Mouse (Mus musculus) regulatory T cell (primary cell): Measurements from ENCODE around the gene Fgfr2.
"Not testable (repeated sequence)": the region's sequence is repeated elsewhere in the genome, so short reads cannot be mapped to it uniquely, and the experiment has no call there.

Experiments used
- in situ Hi-C: fragments of 300-600 bp; cut with MboI, MseI; formaldehyde crosslinking; loops from one replicate; pipeline ENCODE4 v1.15.1; 2025; ENCODE audit warnings: high pct_unique_total_duplicates

Gene Fgfr2

DNA sequence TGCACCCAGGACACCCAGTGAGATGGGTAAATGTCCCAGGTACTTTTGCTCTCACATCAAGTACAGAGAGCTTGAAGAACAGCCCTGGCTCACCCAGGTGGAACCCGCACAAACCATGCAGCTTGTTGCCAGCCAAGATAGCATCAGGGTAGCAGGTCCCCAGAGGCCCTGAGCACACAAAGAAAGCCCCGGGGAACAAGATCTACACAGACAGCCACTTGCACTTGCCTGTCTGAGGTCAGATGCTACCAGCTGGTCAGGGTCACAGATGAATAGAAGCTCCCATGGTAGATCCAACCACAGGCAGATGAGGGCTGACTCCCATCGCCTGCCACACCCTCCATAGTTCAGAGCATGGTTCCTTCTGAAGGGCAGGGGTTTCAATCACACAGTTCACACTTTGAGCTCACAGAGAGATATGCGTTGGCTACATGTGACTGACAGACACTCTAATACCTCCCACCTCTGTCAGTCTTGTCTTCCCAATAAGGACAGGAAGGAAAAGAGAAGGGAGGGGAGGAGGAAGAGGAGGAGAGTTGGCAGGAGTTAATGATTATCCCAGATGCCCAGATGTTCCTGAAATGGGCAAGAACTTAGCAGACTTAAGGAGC is 642.3 kb downstream of the Fgfr2 start:
- in situ Hi-C loops = no loop called here

DNA sequence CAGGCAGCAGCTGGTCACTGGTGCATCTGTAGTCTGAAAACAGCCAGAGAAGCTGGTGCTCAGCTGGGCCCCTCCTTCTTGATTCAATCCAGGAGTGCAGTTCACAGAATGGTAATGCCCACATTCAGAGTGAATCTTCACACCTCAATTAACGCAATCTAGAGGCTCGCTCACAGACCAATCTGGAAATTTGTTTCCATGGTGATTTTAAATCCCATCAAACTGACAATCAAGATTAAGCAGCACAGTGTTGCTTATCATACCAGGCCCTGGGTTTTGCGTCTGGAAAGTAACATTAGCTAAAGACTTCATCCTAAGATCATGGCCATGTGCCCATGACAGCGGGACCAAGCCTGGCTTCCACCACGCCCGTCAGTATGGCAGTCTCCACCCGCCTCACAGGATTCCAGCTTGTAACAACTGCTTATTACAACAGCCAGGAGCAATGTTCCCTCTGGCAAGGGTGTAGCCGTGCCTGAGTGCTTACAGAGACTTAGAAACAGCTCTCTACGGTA is 644.8 kb downstream of the Fgfr2 start:
- in situ Hi-C loops = no loop called here

DNA sequence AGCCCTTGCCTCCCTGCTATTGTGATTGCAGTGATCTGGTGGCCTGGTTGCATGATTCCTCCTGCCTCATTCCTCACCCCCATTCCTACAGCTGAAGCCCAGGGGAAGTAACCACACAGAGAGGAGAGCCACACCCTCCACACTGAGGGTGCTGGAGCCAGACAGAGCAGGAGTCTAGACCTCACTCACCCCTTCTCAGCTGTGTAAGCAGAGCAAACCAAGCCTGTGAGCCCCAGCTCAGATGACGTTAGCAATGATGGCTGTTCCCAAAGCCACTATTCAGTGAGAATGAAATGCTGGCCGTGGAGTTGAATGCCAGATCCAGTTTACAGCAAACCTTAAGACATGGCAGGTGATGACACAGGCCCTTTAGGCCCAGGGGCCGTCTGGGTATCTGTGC is 645.4 kb downstream of the Fgfr2 start:
- in situ Hi-C loops = no loop called here

DNA sequence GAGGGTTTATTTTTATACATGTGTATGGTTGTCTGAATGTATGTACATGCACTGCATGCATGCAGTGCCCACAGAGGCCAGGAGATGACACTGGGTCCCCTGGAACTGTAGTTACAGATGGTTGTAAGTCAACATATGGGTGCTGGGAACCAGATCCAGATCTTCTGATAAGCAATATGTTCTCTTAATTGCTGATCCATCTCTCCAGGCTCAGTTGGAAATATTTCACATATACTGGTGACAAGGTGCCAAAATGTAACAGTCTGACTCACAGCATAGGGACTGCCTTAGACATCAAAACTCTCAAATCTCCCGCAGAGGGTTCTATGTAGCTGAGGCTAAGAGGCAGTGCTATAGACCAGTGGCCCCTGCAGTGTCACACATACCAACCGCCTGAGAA is 646.7 kb downstream of the Fgfr2 start:
- in situ Hi-C loops = no loop called here

DNA sequence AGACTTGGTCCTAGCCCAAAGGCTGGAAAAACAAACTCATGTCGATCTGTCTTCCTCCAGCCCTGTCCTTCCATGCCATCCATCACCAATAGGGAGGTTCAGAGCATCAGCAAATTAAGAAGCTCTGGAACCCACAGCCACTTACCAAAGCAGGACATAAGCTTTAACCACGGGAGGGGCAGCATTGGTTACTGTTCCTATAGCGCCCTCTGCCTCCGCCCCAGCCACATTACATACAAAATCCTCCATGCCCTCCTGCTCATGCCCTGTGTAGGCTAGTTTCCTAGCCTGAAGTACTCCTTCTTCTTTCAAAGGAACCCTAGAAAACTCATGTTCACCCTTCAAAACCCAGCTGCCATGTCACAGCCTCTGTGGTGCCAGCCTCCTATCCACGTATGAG is 648.1 kb downstream of the Fgfr2 start:
- in situ Hi-C loops = no loop called here

DNA sequence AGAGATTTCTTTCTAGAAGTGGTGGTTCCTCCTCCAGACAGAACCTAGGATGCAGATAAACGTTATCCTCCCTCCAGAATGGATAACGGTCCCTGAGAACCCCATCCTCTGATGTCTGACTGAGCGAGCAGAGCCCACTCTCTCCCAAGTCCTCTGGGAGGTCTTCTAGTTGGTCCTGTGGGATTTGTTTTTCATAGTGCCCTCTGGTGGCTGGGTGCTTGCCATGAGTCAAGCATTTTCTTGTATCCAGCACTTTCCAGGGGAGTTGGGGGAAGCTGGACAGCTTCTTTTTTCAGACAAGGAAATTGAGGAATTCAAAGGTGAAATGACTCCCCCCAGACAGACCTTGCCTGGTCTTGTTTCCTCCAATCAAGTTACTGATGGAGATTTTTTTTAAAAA is 651.8 kb downstream of the Fgfr2 start:
- in situ Hi-C loops = loop anchor here (5.0 kb wide), 1 partner anchor 244 kb away; no protein-coding TSS in a partner anchor

DNA sequence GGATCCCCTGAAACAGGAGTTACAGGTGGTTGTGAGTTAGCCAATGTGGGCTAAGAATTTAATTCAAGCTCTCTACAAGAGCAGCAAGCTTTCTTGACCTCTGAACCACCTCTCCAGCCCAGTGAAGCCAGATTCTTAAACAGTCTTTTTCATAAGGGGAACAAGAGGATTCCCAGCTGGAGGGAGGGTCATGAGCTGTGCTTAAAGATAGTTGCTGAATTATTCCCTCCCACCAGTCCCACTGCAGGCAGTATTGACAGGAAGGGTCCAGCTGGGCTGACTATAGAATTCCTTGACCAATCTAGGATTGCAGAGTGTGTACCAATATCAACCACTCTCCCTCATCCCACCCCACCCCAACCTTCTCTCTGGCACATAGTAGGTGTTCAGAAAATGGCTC is 654.8 kb downstream of the Fgfr2 start:
- in situ Hi-C loops = no loop called here

DNA sequence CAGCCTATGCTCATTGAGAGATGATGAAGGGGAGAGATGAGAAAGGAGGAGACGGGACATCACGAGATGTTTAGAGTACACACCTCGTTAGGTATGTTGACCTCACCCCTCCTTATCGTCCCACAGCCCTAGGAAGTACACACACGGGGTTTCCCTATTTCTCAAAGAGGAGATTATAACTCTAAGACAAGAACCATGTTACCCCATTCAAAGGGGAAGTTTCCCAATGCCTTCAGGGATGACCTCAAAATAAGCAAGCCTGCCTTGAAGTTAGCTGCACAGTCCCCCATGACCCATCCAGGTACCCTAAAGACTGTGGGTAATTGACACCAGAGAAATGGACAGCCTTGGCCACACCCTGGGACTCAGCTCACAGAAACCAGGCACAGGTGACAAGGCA is 657.3 kb downstream of the Fgfr2 start:
- in situ Hi-C loops = no loop called here

DNA sequence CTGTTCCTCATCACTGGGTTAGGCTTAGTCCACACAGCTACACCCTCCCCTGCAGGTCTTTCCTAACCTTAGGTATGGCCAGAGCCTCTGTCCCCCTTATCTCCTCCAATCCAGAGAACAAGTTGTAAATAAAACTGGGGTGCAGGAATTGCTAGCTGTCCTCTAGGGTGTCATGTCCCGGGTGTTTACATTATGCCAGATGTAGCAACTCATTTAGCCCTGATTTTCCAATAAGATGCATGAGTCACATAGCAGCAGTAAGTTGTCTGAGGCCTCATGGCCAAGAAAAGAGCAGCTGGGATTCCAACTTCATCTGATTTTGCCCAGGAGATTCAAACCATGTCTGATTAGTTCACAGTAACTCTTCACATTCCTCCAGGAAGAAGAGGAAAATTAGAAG is 658.3 kb downstream of the Fgfr2 start:
- in situ Hi-C loops = no loop called here

DNA sequence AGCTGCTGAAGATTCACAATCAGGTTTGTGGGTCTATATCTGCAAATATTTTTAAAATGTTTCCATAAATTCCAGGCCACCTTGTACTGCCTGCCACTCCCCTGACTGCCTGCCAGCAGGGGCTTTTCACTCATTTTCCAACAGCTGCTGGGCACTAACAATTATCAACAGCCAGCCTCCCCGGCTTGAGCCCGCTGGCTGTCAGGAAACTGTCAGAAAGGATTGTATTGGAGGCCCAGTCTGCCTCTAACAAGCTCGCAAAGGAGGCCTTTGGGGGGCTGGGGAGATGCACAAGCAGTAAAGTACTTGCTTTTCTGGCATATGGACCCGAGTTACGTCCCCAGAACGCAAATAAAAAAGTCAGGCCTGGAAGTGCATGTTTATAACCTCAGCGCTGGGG is 664.7 kb downstream of the Fgfr2 start:
- in situ Hi-C loops = no loop called here

DNA sequence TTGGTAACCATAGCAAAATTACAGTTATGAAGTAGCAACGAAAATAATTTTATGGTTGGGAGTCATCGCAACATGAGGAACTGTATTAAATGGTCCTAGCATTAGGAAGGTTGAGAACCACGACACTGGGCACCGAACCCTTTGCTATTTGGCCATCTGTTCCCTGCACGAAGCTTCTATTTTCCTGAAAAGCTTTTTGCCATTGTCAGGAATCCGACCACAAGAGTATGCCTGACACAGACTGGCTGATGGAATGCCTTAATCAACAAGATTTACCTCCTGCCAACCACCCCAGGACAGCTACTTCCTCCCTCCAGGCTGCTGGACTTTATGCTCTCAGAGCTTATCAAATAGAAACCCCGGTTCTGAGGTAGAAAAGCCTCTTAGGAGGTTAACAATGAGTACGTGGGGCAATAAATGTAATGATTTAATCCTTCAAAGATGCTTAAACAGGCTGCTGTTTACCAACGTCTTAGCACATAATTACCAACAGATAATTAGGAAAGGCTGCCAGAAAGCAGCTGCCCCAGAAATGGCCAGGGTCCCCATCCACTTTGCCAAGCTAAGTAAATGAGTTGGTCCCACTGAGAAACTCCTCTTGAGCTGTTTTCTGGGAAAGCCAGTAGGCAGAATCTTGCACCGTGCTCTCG is 668.0 kb downstream of the Fgfr2 start:
- in situ Hi-C loops = no loop called here

DNA sequence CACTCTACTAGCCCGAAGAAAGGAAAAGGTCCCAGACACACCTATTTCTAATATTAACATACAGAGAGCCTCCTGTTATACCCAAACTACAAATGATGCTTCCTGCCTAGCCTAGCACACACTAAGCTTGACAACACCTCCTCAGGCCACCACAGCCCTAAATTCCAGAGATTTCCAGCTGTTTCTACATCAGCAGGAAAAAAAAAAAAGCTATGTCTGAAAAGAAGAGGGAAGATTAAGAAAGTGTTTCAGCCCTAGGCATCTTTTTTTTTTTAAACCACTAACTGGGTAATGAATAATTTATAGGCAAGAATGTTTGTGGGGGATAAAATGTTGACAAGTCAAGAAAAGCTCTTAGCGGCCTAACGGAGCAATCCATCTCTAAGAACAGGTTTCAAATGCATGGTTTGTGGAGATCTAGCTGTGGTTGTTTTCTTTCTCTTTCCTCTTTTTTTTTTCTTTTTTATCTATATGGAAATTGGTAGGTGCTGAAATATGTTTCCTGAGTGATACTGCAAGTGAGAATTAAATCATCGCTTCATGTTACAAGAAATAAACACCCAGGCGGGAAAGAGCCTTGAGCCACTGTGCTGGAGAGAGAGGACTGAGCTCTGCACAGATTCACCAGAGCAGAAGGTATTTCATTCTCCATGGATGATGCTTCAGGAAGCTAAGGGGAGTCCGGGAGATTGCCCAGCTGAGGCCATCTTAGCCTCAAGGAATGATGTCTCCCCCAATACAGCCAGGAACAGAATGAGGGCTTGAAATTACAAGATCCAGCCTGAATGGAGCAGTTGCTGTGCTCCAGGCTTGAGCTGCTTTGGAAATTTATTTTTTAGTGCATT is 673.0 kb downstream of the Fgfr2 start:
- in situ Hi-C loops = no loop called here

DNA sequence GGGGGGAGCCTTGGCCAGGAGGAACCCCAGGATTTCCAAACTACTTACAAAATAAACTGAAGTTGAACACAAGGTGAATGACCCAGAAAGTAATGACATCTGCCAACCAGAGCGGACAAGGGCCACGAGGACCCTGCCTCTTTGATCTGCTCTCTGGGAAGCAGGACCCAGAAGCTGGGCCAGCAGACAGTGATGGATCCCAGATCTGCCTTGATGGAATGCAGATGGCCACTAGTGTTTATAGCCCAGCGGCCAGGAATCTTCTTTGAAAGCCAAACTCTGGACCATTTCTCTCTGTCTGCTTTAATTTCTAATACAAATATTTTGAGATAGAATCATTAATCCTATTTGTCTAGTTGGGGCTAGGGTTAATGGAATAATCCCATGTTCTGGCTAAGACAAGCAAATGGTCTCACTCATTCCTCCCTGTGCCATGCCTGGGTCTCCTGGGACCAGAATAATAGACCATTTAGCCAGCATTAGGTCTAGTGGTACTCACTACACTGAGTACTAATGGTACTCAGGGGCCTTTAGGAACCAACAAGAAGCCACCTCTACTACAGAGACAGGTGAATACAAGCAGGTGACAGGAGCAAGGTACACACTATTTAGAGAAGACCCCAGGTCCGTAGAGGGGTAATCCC is 674.5 kb downstream of the Fgfr2 start:
- in situ Hi-C loops = no loop called here

DNA sequence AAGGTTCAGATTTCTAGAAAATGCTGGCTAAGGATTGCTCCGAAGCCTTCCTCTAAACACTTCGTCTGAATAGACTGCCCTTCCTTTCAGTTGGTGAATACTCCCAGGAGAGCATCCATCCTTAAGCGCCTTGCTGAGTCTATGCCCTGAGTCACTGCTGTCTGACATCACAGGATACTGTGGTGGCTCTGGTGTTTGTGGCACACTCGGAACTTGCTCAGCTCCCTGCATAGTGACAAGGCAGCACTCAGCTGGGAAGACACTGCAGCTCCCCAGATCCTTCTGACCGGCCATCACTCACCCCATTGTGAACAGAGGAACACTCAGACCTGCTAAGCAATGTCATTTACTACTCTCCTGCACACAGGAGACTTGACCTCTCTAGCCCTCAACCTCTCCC is 675.6 kb downstream of the Fgfr2 start:
- in situ Hi-C loops = no loop called here

DNA sequence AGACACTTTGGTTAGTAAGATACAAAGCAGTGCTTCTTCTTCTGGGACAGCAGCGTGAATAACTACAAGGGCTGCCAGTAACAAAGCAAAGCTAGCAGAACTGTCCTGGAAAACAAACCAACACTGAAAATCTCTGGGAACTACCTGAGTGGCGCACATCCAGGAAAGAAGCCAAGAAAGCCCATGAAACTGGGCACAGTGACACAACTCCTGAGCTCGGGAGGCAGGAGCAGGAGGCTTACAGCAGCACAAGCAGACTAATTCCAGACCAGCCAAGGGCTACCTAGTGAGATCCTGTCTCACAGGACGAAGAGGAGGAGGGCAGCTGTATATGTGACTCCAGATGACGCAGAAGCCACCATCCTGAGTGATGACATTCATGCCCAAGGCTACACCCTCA is 676.3 kb downstream of the Fgfr2 start:
- in situ Hi-C loops = no loop called here

DNA sequence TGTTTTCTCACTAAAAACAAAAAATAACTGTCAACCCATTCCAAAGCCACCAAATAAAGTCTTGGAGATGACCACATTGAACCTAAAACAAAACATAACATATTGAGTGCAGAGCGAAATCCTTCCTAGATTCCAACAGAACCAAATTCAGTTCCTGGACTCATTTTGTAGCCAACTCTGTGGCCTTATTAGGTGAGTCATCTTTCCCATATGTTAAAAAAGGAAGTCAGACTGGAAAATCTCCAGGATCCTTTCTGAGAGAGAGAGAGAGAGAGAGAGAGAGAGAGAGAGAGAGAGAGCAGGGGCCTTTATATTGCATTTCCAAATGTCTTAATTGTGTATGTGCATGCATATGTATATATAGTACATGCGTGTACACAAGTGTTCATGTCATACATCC is 678.9 kb downstream of the Fgfr2 start:
- in situ Hi-C loops = no loop called here

DNA sequence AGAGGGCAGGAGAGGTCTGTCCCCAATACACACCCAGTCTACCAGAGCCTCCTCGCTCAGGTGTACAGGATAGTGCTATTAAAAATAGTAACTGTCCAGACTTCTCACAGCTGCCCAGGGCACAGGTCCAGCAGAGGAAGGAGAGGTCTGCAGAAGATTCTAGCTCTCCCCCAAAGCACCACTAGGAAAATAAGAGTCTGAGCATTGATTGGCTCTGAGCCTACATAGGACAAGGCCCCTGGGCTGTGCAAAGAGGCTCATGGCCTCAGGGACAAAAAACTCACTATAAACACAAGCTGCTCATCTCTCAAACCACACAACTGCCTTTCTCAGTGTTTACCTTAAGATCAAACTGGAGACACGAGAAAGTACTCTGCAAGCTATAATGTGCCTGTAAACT is 679.4 kb downstream of the Fgfr2 start:
- in situ Hi-C loops = no loop called here

DNA sequence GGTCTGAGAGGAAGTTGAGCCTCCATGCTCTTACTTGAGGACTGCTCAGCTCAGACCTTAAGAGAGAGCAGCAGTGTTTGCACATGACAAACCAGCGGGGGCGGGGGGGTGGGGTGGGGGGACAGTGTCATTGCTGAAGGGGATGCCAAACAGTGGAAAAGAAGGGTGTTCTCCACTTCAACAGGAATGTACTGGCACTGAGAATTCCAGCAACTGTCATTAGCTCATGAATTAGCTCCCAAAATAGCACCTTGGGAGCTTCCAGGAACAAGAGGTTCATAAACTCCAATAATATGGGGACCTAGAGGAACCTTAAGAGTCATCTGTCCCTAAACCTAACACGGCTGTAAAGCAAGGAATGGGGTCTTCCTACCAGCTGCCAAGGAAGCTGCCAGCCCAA is 680.0 kb downstream of the Fgfr2 start:
- in situ Hi-C loops = no loop called here

DNA sequence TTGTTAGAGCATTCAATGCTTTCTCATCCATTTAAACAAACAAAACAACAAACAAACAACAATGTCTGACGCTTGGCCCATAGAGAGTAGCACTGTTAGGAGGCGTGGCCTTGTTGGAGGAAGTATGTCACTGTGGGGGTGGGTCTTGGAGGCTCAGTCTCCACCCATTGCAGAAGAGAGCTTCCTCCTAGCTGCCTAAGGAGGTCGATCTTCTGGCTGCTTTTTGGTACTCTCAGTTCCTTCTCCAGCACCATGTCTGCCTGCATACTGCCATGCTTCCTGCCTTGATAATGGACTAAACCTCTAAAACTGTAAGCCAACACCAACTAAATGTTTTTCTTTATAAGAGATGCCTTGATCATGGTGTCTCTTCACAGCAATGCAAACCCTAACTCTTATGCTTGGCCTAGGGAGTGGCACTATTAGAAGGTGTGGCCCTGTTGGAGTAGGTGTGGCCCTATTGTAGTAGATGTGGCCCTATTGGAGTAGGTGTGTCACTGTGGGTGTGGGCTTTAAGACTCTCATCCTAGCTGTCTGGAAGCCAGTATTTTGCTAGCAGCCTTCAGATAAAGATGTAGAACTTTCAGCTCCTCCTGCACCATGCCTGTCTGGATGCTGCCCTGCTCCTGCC is 680.9 kb downstream of the Fgfr2 start:
- in situ Hi-C loops = not testable (repeated sequence)

DNA sequence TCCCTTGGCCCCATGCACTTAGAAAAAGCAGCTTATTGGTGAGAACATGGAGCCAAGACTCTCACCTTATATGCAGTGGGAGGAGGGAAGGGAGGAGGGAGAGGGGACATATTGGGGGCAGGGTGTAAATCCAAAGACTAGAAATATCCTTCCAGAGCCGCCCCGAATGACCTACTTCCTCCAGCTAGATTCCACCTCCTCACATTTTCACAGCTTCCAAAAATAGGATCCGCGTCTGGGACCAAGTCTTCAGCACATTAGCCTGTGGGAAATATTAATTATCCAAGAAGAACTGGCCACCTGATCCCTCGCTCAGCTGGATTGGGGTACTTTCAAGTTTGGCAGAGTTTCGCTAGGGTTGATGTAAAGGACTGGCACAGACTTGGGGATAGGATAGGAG is 683.2 kb downstream of the Fgfr2 start:
- in situ Hi-C loops = no loop called here

DNA sequence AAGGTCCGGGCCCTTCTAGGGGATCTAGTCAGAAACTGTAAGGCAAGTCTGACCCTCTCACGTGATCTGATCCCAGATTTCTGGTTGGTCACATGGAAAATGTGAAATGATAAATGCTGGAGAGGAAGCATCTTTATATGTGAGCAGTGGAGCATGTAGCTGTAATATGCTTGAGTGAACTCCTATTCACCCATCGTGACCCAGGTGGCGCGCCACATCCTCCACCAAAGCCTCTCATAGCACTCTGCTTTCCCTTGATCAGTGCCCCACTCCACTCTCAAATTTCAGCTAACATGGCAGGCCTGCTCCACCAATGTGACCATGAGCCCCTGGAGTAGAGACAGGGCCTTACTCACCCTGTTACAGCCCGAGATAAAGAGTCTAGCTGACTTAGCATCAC is 685.1 kb downstream of the Fgfr2 start:
- in situ Hi-C loops = no loop called here

DNA sequence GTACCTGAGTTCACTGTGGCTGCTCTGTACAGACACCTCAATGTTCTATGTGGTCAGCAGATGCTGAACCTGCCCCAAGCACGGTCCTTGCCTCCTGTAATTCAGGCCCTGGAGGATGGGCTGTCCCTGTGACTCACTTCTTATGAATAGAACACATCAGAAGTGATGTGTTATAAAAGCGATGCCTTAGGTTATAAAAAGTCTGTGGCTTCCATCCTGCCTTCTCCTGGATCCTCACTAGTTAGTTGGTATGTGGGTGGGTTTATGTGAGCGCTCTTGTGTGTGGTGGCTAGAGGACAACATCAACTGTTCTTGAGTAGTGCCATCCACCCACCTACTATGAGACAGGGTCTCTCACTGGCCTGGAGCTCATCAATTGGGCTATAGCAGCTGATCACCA is 685.7 kb downstream of the Fgfr2 start:
- in situ Hi-C loops = no loop called here
